Mouse (Mus musculus) embryo, embryonic 11.5 days (tissue): ENCODE data around the gene Zfp42.
"Not testable (repeated sequence)": the region's sequence is repeated elsewhere in the genome, so short reads cannot be mapped to it uniquely, and the experiment has no call there.

Experiments
- DNase-seq: peaks from one replicate; pipeline ENCODE4 v3.0.0-alpha.2; 2012; ENCODE audit warnings: low read depth, low spot score

Gene Zfp42

DNA sequence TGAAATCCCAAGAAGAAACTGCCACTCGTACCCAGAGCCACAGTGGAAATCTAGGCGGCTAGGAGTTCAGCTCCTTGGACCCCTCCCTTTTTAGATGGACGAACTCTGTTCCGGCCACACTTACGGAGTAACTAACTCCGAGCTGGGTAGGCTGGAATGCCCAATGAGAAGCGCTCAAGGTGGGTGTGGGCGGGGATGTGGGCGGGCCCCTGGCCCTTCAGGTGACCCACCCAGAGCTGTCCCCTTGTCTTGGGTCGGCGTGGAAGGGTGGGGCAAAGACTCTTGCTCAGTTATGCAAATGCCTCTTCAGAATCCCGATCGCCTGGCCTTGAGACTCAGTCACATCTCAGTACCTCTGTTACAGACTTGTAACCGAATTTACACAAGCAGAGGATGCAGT lies at the start of gene Zfp42:
TSS of gene Zfp42 (minus strand) at position 85 of the 400 bp plus-strand sequence.
- DNase-seq, result no peak

GRCm38 (mm10) chr8:43356069-43356770 lies 49.4 kb upstream of the Zfp42 start:
- no peak for DNase-seq

- not testable (repeated sequence) for DNase-seq
Measured at GRCm38 (mm10) chr8:43352241-43352640, 45.5 kb upstream of the Zfp42 start.

DNA sequence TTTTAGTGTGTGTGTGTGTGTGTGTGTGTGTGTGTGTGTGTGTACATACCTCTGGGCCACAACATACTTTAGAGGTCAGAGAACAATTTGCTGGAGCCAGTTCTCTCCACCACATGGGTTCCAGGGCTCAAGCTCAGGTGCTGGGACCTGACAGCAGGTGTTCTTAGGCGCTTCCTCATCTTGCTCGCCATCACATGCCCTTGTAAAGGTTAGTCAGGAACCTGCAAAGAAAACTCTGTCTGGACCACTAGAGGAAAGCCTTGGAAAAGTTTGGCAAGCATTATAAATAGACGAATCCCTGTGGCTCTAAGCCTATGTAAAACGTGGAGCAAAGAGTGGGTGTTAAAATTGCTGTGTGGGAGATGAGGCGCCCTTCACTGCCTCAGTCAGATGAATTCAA lies 31.8 kb upstream of the Zfp42 start:
- DNase-seq, result no peak

GRCm38 (mm10) chr8:43333465-43333864 lies 26.7 kb upstream of the Zfp42 start:
- DNase-seq, result peak; percentile 13

DNA sequence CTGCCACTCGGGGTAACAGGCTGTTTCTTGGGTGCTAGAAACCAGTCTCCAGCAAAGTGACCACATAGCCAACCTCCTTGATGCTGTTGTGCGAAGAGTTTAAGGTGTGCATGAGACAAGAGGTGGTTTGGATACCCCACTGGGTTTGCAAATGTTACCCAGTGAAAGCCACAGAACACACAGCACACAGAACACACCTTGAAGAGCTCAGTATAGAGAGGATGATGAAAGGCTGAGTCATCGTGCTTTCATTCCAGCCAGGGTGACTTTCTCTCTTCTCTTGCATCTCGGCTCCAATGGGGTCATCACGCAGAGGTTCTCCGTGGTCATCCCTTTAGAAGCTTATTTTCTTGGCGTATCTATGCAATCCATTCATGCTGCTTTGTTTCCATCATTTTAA lies 24.9 kb upstream of the Zfp42 start:
- no peak for DNase-seq

GRCm38 (mm10) chr8:43329913-43330705 lies 23.3 kb upstream of the Zfp42 start:
- DNase-seq, result no peak

- no peak for DNase-seq
Measured at GRCm38 (mm10) chr8:43328666-43329065, 21.9 kb upstream of the Zfp42 start.

DNA sequence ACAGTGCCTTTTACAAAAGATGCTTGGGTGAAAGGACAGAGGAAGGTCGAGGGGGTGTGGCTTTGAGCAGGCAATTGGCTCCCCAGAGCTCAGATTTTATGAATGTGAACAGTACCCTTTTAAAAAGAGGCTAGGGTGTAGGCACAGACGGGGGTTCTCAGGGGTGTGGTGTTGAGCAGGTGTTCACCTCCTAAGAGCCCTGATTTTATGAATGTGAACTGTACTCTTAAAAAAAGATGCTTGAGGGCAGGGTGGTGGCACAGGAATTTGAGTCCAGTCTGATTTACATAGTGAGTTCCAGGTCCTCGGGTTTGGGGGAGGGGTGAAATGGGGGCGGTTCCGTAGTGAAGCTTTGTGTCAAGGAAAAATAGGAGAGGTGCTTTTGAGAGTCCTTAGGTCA lies 14.0 kb upstream of the Zfp42 start:
- DNase-seq, result no peak

GRCm38 (mm10) chr8:43308213-43308612 lies 1.4 kb upstream of the Zfp42 start:
- DNase-seq, result no peak

GRCm38 (mm10) chr8:43305676-43306075 lies 1.1 kb downstream of the Zfp42 start:
- DNase-seq, result no peak

- DNase-seq, result no peak
Measured at GRCm38 (mm10) chr8:43299796-43300195, 7.0 kb downstream of the Zfp42 start.

- no peak for DNase-seq
Measured at GRCm38 (mm10) chr8:43295826-43296225, 11.0 kb downstream of the Zfp42 start.

DNA sequence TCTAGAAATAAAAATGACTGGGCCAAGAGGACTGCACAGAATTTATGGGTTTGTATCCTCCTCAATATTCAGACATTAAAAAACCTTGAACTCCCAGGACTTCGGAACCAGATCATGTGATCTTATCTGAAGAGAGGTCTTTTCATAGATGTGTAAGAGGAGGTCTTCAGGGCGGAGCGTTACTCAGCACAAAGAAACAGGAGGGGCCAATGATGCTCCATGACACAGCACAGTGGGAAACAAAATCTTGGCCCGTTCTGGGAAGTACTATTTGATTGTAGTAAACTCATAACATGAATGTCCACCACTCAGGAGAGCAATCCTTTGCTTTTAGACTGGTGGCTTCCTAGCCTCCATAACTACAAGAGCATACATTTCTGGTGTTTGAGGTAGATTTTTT lies 12.6 kb downstream of the Zfp42 start:
- DNase-seq, result no peak

GRCm38 (mm10) chr8:43290424-43291111 lies 16.2 kb downstream of the Zfp42 start:
- no peak for DNase-seq

DNA sequence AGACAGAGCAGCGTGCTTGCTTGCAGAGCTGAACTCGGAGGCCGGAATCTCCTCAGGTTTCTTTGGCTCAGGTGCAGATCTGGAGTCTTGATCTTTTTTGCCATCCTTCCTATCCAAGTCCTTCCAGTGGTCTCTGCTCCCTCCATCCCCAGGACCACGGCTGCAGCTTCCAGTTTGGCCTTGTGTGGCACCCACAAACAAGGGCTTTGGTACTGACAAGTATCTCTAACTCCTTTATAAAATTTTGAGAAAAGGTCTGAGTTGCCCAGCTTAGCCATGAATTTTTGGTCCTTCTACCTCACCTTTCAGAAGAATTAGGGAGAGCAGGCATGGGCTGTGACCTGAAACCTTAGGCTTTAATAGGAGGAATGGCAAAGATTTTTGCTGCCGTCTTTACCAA lies 17.0 kb downstream of the Zfp42 start:
- no peak for DNase-seq

DNA sequence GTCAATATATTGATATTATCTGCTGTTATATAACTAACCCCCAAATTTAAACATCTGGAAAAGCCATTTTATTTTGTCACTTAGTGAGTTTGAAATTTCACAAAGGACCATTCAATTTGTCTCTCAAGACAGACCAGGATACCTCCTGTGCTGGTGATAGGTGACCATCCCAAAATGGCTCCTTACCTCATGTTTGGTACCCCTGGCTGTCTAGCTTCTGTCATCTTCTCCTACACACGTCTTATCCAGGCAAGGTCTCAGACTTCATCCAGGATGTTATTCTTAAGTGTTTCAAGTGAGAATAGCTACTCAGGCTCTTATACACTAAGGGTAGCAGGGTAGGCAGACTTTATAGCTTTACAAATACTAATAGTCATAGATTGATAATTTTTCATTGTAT lies 17.9 kb downstream of the Zfp42 start:
- DNase-seq, result no peak

DNA sequence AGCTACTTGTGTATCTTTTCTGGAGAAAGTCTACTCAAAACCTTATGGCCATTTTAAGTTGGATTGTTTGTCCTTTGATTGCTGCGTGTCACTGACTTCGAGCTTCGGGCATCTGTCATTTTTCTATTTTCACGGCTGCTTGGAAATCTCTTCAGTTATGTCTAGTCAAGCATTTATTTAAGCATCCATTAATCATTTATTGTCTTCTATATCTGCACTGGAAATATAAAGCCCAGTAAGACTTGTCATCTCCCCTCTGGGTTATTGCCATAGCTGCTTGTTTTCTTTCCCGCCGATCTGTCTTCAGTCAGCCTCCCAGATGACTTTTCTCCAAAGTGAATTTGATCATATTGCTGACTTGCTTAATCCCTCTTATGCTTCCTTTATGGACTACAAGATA lies 19.3 kb downstream of the Zfp42 start:
- no peak for DNase-seq

DNA sequence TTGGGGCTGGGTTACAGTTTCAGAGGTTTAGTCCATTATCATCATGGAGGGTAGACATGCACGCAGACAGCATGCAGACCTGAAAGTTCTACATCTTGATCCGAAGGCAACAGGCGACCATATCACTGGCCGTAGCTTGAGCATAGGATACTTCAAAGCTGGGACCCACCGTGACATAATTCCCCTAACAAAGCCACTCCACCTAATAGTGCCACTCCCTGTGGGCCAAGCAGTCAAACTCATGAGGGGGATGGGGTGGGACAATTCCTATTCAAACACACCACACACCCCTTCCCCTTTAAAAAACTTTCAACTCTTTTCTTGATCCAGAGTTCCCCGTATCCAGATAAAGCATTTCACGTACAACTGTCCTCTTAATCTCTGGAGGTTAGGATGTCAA lies 23.5 kb downstream of the Zfp42 start:
- no peak for DNase-seq

DNA sequence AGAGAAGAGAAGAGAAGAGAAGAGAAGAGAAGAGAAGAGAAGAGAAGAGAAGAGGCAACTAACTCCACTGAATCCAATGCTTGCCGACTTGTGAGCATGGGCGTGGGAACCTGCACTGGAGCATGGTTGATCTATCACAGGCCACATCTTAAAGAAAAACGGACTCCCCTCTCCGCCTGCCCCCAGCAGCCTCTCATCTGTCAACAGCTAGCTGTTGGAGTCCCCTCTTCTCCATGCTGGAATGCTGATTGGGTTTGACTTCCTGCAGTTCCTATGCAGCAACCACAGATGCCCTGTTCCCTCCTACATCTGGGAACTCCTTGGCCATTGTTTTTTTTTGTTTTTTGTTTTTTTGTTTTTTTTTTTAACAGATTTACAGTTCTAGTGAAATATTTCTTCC lies 28.4 kb downstream of the Zfp42 start:
- DNase-seq, result no peak

- no peak for DNase-seq
Measured at GRCm38 (mm10) chr8:43260961-43261360, 45.8 kb downstream of the Zfp42 start.

DNA sequence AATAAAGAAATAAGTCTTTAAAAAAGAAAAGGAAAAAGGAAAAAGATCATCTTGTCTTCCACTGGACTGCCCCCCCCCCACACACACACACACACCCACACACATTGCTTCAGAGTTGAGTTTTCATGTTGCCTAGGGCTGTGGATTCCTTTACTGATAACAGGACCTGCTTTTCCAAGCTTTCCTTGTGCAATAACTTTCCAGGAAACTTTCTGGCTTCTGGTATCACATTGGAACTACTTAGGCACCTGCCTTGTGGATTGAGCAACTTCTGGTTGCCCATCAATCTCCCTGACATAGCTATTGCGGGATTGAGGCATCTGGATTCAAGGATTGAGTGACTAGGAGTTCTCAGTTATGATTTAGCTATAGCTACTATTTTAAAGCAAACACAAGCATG lies 48.9 kb downstream of the Zfp42 start:
- DNase-seq, result no peak

GRCm38 (mm10) chr8:43255695-43256094 lies 51.1 kb downstream of the Zfp42 start:
- DNase-seq, result no peak
